Mouse (Mus musculus) gastrocnemius, postnatal 14 days (tissue): ENCODE measurements at regions not wholly inside any gene's neighbourhood (a gene's known extent, or its start where the extent isn't known, plus 50 kb on each side); places are given as distances from the start of the nearest gene placed in this dataset.

Experiments
- DNase-seq: peaks from one replicate; pipeline ENCODE4 v3.0.0; 2021; ENCODE audit warnings: mixed read lengths
- intact Hi-C: fragments of 180-260 bp; cut with DNase I; formaldehyde crosslinking; loops from one replicate; pipeline ENCODE4 v1.15.1; 2025; ENCODE audit warnings: low total_unique reads
- microRNA-seq, 2 experiments: library from miRNA; unstranded; fragments of <30 nt; microRNA quantifications; one replicate each; pipeline ENCODE4 v1.2.0; 2021

- DNase-seq = no peak
Measured at GRCm38 (mm10) chr1:195312426-195312825, 135.9 kb upstream of the Cr2 start.

GRCm38 (mm10) chr1:195285076-195285475, 108.6 kb upstream of the Cr2 start:
- no peak for DNase-seq
- intact Hi-C loops = no loop called here

More at GRCm38 (mm10) chr1:195312426-195312825, 135.9 kb upstream of the Cr2 start:
- intact Hi-C loops = no loop called here

- intact Hi-C loops = no loop called here
- peak; percentile 99 for DNase-seq
Measured at GRCm38 (mm10) chr1:195241496-195241895, 65.0 kb upstream of the Cr2 start.

DNA sequence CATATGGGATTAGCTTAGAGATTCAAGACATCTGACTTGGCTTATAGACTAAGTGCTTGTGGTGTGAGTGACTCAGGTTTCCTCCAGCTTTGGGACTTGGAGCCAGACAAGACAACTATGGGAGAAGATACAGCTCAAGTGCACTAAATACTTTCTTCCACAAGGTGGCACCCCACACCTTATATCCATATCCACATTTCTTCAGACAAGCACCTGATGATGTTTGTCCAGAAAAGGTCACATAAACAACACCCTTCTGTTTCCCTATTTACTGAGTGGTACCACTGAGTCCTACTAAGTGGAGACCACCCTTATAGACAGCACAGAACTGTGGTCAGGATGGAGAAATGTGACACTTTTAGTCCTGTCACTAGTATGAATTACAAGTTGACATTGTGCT, 56.1 kb upstream of the Cr2 start:
- no peak for DNase-seq
- intact Hi-C loops = no loop called here

DNA sequence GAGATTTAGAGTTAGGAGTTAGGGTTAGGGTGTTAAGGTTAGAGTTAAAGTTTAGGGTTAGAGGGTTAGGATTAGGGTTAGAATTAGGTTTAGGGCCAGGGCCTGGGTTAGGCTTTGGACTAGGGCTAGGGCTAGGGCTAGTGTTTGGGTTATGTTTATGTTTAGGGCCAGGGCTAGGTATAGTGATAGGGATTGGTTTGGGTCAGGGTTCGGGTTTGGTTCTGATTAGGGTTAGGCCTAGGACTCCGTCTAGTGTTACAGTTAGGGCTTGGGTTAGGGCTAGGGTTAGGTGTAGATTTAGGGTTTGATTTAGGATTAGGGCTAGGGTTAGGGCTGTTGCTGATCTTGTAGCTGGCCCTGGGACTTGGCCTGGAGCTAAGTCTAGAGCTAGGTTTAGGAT, 50.5 kb upstream of the Cr2 start:
- intact Hi-C loops = no loop called here
- no peak for DNase-seq

Small RNAs in the stretch of these regions (microRNA-seq; reads per million reads assigned to microRNA genes)
- gene Gm24802 = 0 reads per million in 2 experiments
